Mouse (Mus musculus) cortical plate, adult 2 months (tissue): ENCODE measurements around the gene Lonp2.

Source experiments
- CTCF ChIP-seq: fragments of 200-500 bp; IDR thresholded peaks from 2 replicates; pipeline ENCODE4 v1.5.1; 2011; ENCODE audit warnings: mild to moderate bottlenecking, control low read depth, low read length; ENCODE audit not compliant: insufficient read depth; ENCODE audit errors: extremely low read depth
- POLR2A ChIP-seq: fragments of 200-500 bp; IDR thresholded peaks from 2 replicates; pipeline ENCODE4 v1.6.1; 2011; ENCODE audit warnings: mild to moderate bottlenecking, low read length, control low read depth; ENCODE audit not compliant: insufficient read depth; ENCODE audit errors: extremely low read depth

DNA sequence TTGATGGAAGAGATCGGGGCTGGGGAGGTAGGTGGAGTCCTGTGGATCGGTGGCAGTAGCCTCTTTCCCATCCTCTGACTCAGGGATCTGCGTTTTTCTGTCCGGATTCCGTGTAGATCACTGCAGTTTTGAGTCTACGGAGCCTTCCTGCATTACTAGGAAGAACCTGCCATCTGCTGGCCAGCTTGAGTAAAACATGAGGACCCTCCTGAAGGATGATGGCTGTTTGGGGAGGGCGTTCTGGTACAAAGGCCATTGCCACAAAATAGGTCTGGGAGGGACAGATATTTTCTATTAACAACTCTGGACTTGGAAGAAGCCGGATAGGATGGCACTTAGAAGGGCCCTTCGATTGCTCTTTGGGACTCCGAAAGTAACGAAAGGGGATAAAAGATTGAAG, 38.7 kb upstream of the Lonp2 start:
- TF ChIP-seq POLR2A (no peak), CTCF (peak; percentile 81)
